Mouse (Mus musculus) embryonic facial prominence, embryonic 10.5 days (tissue): ENCODE results near the gene Neu1. TPM values are rescaled to one million over a fixed set of nuclear protein-coding genes. Genes with fewer than 3 reads are reported as not detected.
"Not testable (repeated sequence)": the region's sequence is repeated elsewhere in the genome, so short reads cannot be mapped to it uniquely, and the experiment has no call there.

Source experiments
- DNase-seq: peaks from one replicate; pipeline ENCODE4 v3.0.0-alpha.2; 2017; ENCODE audit warnings: low spot score
- H3K27ac ChIP-seq: fragments of 300-500 bp; sonication (generic); replicated peaks from 2 replicates; pipeline ENCODE4 v1.5.1; 2016; ENCODE audit warnings: mild to moderate bottlenecking
- H3K27me3 ChIP-seq: fragments of 300-500 bp; sonication (generic); replicated peaks from 2 replicates; pipeline ENCODE4 v1.6.1; 2016; ENCODE audit warnings: low read depth, mild to moderate bottlenecking; ENCODE audit not compliant: poor library complexity, severe bottlenecking
- H3K36me3 ChIP-seq: fragments of 300-500 bp; sonication (generic); replicated peaks from 2 replicates; pipeline ENCODE4 v1.6.1; 2016; ENCODE audit warnings: mild to moderate bottlenecking, moderate library complexity
- H3K4me1 ChIP-seq: fragments of 300-500 bp; sonication (generic); 2 replicates; pipeline ENCODE4 v1.6.1; 2016
- H3K4me3 ChIP-seq: fragments of 300-500 bp; sonication (generic); 2 replicates; pipeline ENCODE4 v1.5.1; 2016; ENCODE audit warnings: mild to moderate bottlenecking, moderate library complexity
- H3K9me3 ChIP-seq: fragments of 300-500 bp; sonication (generic); 2 replicates; pipeline ENCODE4 v1.6.1; 2016; ENCODE audit warnings: mild to moderate bottlenecking
- WGBS: fragments of 180-500 bp; shearing (Covaris S2); methylation state at CpG from one replicate; pipeline ENCODE4 v1.1.7; 2016; 5-methylcytosine and 5-hydroxymethylcytosine counted together
- polyA plus RNA-seq: library from polyadenylated mRNA; unstranded; fragments of >200 nt; fragmentation: Nextera tagmentation; extraction: Ambion mirVana; gene quantifications from 2 replicates; pipeline ENCODE4 v1.2.1, GENCODE M21; 2016

Neu1 gene
- polyA plus RNA-seq, 1 experiment from 2014 or later = 14.0 TPM

DNA sequence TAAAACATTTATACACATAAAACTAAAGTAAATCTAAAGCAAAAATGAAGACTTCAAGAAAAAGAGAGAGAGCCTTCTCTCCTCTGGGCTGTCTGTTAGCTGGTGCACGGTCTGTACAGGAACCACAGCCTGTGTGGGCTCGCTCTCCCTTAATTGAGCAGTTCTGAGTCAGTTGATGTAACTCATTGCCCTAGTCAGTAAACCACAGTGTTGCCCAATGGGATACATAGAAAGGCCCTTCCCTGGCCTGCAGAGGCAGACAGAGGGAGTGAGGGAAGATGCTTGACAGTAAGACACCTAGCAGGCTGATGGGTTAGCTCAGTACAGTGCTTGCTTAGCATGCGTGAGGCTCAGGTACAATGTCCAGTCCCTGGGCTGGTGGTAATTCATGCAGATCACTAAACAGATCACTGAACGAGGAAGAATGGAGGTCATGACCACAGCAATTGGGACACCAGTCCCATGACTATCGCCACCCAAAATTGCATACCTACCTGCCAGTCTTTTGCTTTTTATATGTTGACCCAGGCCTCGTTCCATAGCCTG, 7.0 kb downstream of the Neu1 start:
- Histone ChIP-seq H3K4me3 (no peak overlapping the region), H3K27ac (no peak overlapping the region), H3K4me1 (peaks cover 30% of the 10 kb centered on the region), H3K36me3 (peaks cover 6% of the 10 kb centered on the region; the same call in 1 of the 2 replicates), H3K9me3 (no peaks in the 10 kb centered on the region), H3K27me3 (no peaks in the 10 kb centered on the region)
- DNase-seq = no peak
- WGBS = 88% methylated on average over 6 of the region's 6 CpGs

DNA sequence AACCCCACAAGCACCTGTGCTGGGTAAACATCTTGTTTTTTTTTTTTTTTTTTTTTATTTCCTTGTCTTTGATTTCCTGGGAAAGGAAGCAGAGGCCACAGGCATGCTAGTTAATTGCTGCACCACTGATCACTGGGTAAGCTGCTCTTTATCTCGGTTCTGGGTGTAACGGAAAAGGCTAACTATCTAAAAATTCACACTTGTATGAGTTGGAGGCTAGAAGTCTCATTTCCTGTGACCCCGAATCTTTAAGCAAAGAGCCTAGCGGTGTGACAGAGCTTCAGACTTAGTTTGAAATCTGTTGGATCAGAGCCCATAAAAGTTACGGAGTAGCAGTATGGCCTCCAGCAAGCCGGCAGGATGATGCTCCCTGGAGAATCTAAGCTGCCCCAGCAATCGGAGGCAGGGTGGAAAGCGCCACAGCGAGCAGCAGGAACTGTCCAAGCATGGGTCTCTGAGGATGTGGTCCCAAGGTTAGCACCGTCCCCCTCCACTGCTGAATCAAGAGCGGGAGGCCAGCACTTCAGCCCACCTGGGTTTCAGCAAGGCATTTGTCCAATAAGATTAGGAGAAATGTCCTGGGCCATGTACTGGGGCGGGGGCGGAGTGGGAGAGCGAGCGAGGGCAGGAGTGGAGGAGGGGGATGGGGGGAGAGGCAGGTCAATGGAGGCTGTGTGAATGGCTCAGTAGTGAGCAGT, 10.4 kb downstream of the Neu1 start:
- Histone ChIP-seq H3K4me3 (peak overlapping the region; percentile 52), H3K27ac (peak overlapping the region; percentile 80), H3K9me3 (no peaks in the 10 kb centered on the region), H3K4me1 (peaks cover 8% of the 10 kb centered on the region), H3K36me3 (no peaks in the 10 kb centered on the region), H3K27me3 (no peaks in the 10 kb centered on the region)
- DNase-seq = peak; percentile 72
- 8% methylated on average over 15 of the region's 15 CpGs for WGBS

DNA sequence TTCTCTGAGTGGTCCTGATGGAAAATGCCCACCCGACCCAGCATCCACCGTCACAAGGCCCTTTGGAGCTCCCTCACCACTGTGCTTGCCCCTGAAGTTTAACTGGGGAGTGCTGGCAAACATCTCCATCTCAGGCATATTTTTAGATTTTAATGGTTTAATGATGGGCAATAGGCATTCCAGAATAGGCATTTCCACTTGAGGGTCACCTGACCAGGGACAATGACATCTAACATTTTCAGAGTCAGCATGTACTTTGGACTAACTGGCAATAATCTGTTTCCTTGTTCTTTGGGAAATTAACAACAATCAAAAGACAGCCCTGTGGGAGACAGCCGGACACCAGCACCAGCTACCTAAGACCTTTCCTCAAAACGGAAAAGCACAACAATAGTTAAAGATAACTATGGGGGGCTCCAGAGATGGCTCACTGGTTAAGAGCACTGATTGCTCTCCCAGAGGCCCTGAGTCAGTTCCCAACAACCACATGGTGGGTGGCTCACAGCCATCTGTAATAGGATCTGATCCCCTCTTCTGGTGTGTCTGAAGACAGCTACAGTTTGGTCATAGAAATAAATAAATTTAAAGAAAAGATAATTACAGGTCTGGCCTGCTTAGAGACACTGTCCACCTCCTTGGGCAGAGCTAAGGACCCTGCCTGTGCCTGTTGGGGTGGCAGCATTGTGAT, 12.2 kb downstream of the Neu1 start:
- WGBS = 86% methylated on average over 4 of the region's 4 CpGs
- no peaks in the 10 kb centered on the region for H3K9me3 ChIP-seq
- no peak overlapping the region for H3K27ac ChIP-seq
- H3K4me1 ChIP-seq = peaks cover 8% of the 10 kb centered on the region
- DNase-seq = no peak
- H3K4me3 ChIP-seq = no peak overlapping the region
- no peaks in the 10 kb centered on the region for H3K27me3 ChIP-seq
- H3K36me3 ChIP-seq = no peaks in the 10 kb centered on the region

DNA sequence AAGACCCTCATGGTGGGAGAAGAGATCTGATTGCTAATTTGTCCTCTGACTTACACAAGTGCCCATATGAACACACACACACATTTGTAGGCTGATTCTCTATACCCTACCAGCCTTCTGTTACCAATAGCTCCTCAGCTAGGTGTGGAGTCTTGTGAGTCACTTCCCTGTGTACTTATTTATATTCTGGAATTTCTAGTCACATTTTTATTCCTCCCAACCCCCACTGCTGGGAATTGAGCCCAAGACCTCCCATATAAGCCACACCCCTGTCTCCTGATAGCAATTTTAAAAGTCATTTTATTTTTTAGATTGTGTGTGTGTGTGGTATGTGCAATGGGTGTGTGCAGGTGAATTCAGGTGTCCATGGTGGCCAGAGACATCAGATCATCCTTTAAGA, 13.3 kb downstream of the Neu1 start:
- H3K4me3 ChIP-seq = no peak overlapping the region
- H3K36me3 ChIP-seq = peaks cover 2% of the 10 kb centered on the region
- no peak overlapping the region for H3K27ac ChIP-seq
- H3K9me3 ChIP-seq = no peaks in the 10 kb centered on the region
- DNase-seq = no peak
- H3K4me1 ChIP-seq = peaks cover 8% of the 10 kb centered on the region
- no peaks in the 10 kb centered on the region for H3K27me3 ChIP-seq

DNA sequence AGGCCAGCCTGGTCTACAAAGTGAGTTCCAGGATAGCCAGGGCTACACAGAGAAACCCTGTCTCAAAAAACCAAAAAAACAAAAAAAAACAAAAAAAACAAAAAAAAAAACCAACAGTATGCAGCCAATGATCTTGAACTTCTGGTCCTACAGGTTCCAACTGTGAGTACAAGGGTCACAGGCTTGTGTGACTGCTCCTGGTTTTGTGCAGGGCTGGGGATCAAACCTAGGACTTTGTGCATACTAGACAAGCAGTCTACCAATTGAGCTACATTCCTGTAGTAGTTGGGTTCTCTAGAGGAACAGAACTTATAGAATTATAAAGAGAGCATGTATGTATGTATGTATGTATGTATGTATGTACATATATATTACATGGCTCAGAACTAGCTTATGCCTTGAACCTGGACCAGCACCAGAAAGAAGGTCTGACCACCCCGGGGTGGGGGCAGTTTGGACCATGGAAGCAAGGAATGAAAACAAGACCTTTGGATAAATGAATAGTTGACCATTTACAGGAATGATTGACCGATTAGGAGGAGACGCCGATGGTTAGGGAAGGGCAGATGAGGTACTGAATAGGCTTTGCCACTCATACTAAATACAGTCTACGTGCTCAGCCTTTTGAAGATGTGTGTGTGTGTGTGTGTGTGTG, 15.6 kb downstream of the Neu1 start:
- Histone ChIP-seq H3K27me3 (no peaks in the 10 kb centered on the region), H3K4me1 (peaks cover 13% of the 10 kb centered on the region), H3K36me3 (peaks cover 24% of the 10 kb centered on the region), H3K4me3 (no peak overlapping the region), H3K27ac (no peak overlapping the region), H3K9me3 (no peaks in the 10 kb centered on the region)
- no peak for DNase-seq
- WGBS = 89% methylated on average over 5 of the region's 5 CpGs

DNA sequence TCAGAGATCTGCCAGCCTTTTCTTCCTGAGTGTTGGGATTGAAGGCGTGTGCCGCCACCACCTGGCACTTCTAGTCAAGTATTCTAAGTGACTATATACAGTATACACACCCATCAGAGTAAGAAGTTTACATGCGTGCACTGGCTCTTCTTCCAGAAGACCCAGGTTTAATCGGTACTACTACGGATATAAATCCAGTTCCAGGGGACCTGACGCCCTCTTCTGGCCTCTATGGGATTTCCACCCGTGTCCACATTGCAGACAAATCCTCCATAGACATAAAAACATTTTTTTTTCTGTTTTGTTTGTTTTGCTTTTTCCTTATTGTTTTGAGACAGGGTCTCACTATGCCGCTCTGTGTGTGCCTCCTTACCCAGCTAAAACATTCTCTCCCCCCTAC, 16.6 kb downstream of the Neu1 start:
- no peak overlapping the region for H3K27ac ChIP-seq
- H3K9me3 ChIP-seq = no peaks in the 10 kb centered on the region
- peak; percentile 62 for DNase-seq
- no peaks in the 10 kb centered on the region for H3K27me3 ChIP-seq
- H3K4me1 ChIP-seq = peaks cover 9% of the 10 kb centered on the region
- WGBS = 30% methylated on average over 8 of the region's 8 CpGs
- peaks cover 26% of the 10 kb centered on the region for H3K36me3 ChIP-seq
- 0 out of 2 replicates have a peak overlapping the region, but pooled peaks have one; percentile 21 for H3K4me3 ChIP-seq

DNA sequence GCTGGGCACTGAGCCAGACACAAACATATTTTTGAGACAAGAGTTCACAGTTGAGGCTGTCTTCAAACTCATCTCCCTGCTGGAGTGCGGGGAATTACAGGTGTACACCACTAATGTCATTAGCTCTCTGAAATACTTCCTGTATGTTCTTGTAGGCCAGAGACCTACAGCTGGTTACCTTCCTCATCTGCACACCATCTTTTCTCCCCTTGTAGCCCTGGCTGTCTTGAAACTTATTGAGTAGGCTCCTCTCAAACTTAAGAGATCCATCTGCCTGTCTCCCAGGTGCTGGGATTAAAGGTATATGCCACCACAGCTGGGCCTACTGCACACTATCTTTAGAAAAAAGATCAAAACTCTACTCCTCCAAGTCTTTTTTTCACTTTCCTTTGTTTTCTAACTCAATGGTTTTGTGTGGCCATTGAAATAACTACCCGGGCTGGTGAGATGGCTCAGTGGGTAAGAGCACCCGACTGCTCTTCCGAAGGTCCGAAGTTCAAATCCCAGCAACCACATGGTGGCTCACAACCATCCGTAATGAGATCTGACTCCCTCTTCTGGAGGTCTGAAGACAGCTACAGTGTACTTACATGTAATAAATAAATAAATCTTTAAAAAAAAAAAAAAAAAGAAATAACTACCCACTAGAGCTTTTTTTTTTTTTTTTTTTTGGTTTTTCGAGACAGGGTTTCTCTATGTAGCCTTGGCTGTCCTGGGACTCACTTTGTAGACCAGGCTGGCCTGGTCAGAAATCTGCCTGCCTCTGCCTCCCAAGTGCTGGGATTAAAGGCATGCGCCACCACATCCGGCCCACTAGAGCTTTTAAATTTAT, 17.9 kb downstream of the Neu1 start:
- not testable (repeated sequence) for H3K27ac ChIP-seq, H3K9me3 ChIP-seq, H3K27me3 ChIP-seq, H3K4me1 ChIP-seq
- WGBS = 67% methylated on average over 9 of the region's 9 CpGs
- peak; percentile 23 for DNase-seq
- Histone ChIP-seq H3K4me3 (peak overlapping the region; percentile 82; the same call in 1 of the 2 replicates), H3K36me3 (peaks cover 26% of the 10 kb centered on the region)

DNA sequence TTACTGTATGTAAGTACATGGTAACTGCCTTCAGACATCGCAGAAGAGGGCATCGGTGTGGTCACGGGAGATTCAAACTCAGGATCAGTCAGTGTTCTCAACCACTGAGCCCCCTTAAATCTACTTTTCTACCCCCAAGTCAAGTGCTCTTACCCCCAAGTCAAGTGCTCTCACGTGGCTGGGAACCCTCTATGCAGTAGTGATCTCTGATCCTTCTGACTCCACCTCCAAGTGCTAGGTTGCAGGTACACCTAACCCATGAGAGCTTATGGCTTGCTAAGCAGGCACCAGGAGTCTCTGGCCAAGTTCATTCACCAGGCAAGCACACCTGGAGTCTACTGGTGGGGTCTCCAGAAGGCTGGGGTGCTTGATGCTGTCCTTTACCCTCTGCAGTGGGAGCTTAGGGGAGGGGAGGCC, 18.5 kb downstream of the Neu1 start:
- peak overlapping the region; percentile 98; the same call in 1 of the 2 replicates for H3K27ac ChIP-seq

DNA sequence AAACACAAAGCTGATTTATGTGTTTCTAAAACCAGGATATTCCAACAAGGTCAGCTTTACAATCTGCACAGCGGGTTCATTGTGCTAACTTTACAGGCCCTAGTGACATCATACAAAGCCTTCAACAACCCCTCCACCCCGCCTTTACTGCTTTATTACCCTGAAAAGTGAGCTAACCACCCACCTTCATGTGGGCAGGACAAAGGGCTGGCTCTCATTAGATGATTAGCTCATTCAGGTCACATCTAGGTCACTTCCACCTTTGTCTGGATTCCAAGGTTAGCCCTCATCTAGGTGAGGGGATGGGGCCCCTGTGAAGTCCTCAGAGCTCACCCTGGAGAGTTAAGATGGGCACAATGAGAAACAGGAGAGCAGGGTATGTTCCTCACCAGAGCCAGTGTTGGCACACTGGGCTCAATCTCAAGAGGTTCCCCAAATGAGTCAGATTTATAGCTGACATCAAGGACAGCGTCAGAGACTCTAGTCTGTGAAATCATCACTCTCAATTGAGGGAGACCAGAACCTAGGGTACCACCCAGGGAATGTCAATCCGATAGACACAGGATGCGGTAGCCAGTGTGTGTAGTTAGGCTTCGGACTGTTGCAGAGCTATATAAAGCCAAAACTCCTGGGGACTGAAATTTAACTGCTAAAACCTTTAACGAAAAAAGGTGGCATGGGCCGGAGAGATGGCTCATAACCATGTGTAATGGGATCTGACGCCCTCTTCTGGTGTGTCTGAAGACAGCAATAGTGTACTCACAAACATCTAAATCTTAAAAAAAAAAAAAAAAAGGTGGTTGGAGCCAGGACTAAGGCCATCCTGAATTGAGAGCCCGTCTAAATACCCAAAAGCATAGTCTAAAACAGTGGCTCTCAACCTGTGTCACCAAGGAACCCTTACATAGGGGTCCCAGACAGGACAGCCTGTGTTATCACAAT, 19.7 kb downstream of the Neu1 start:
- Histone ChIP-seq H3K27ac (peak overlapping the region; percentile 98), H3K9me3 (no peaks in the 10 kb centered on the region), H3K36me3 (peaks cover 26% of the 10 kb centered on the region), H3K4me1 (peaks cover 12% of the 10 kb centered on the region), H3K27me3 (peaks cover 15% of the 10 kb centered on the region), H3K4me3 (peak overlapping the region; percentile 82)
- DNase-seq = peak; percentile 19
- 34% methylated on average over 10 of the region's 10 CpGs for WGBS

More for the DNA sequence above, 18.5 kb downstream of the Neu1 start:
- Histone ChIP-seq H3K4me1 (peaks cover 9% of the 10 kb centered on the region), H3K4me3 (peak overlapping the region; percentile 82), H3K9me3 (no peaks in the 10 kb centered on the region), H3K36me3 (peaks cover 26% of the 10 kb centered on the region), H3K27me3 (peaks cover 3% of the 10 kb centered on the region; the same call in 1 of the 2 replicates)
- 32% methylated on average over 4 of the region's 4 CpGs for WGBS
- DNase-seq = peak; percentile 53

DNA sequence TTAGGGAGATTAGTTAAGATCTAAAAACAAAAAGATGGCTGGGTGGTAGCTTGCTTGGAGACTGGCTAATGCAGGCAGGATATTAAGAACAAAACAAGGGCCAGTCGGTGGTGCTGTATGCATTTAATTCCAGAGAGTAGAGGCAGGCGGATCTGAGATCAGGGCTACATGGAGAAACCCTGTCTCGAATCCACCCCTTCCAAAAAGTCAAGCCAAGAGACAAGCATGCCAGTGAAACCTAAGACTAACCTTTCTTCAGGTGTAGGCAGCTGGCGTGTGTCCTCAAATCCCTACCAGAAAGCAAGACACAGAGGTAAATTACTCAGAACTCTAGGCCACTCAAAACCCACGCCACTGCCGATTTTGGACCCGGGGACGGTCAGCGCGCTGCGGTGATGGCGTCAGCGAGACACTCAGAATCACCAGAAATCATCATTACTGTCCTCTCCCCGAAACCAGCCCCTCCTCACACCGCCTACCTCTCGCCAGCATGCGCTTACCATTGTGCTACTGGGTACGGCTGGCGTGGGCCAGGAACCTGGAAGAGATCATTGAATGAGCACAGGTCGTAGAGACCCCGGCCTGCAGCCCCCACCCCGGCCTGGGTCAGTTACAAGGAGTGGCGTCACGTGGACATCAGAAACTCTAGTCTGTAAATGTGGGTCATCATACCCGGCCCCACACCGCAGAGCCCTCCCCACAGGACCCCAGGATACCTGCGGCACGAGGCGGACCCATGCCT, 20.8 kb downstream of the Neu1 start:
- Histone ChIP-seq H3K9me3 (no peaks in the 10 kb centered on the region), H3K36me3 (peaks cover 26% of the 10 kb centered on the region), H3K4me1 (peaks cover 12% of the 10 kb centered on the region), H3K4me3 (peak overlapping the region; percentile 82), H3K27me3 (peaks cover 25% of the 10 kb centered on the region), H3K27ac (peak overlapping the region; percentile 98)
- DNase-seq = no peak
- under 1% methylated on average over 29 of the region's 29 CpGs for WGBS
